Mouse (Mus musculus) embryonic facial prominence, embryonic 14.5 days (tissue): Measurements from ENCODE around the gene Tceal9. TPM values are rescaled to one million over a fixed set of nuclear protein-coding genes. Genes with fewer than 3 reads are reported as not detected.
"Not testable (repeated sequence)": the region's sequence is repeated elsewhere in the genome, so short reads cannot be mapped to it uniquely, and the experiment has no call there.

Experiments
- ATAC-seq: fragments of 200-750 bp; cut with Nextera tagmentation; 2 replicates; pipeline ENCODE4 v1.8.0; 2017; ENCODE audit warnings: low read depth, moderate number of reproducible peaks, moderate TSS enrichment
- DNase-seq: peaks from one replicate; pipeline ENCODE4 v3.0.0-alpha.2; 2015; ENCODE audit warnings: low spot score
- H3K27ac ChIP-seq: fragments of 300-500 bp; sonication (generic); replicated peaks from 2 replicates; pipeline ENCODE4 v1.5.1; 2014; ENCODE audit warnings: low read depth, mild to moderate bottlenecking, low read length, moderate library complexity
- H3K27me3 ChIP-seq: fragments of 300-500 bp; sonication (generic); replicated peaks from 2 replicates; pipeline ENCODE4 v1.6.1; 2014; ENCODE audit warnings: low read length; ENCODE audit not compliant: control insufficient read depth, insufficient read depth
- H3K36me3 ChIP-seq: fragments of 300-500 bp; sonication (generic); 2 replicates; pipeline ENCODE4 v1.6.1; 2014; ENCODE audit warnings: low read length, mixed read lengths; ENCODE audit not compliant: control insufficient read depth, insufficient read depth
- H3K4me1 ChIP-seq: fragments of 300-500 bp; sonication (generic); 2 replicates; pipeline ENCODE4 v1.6.1; 2014; ENCODE audit warnings: antibody characterized with exemption, low read length; ENCODE audit not compliant: control insufficient read depth, insufficient read depth
- H3K4me2 ChIP-seq: fragments of 300-500 bp; sonication (generic); 2 replicates; pipeline ENCODE4 v1.6.1; 2014; ENCODE audit warnings: low read depth, mild to moderate bottlenecking, low read length, moderate library complexity, mixed read lengths
- H3K4me3 ChIP-seq: fragments of 300-500 bp; sonication (generic); 2 replicates; pipeline ENCODE4 v1.5.1; 2014; ENCODE audit warnings: low read depth, mild to moderate bottlenecking, low read length
- H3K9ac ChIP-seq: fragments of 300-500 bp; sonication (generic); 2 replicates; pipeline ENCODE4 v1.6.1; 2014; ENCODE audit warnings: low read depth, mild to moderate bottlenecking, low read length, moderate library complexity, mixed read lengths
- H3K9me3 ChIP-seq: fragments of 300-500 bp; sonication (generic); 2 replicates; pipeline ENCODE4 v1.6.1; 2016; ENCODE audit warnings: low read length; ENCODE audit not compliant: control insufficient read depth
- WGBS: fragments of 180-500 bp; shearing (Covaris S2); extraction: QIAGEN DNeasy Blood & Tissue Kit; methylation state at CpG from one replicate; pipeline ENCODE4 v1.1.7; 2014; 5-methylcytosine and 5-hydroxymethylcytosine counted together
- polyA plus RNA-seq: library from polyadenylated mRNA; unstranded; fragments of >200 nt; fragmentation: Nextera tagmentation; extraction: Ambion mirVana; gene quantifications from 2 replicates; pipeline ENCODE4 v1.2.1, GENCODE M21; 2014

The Tceal9 gene
- 553 and 556 TPM in 2 replicates for polyA plus RNA-seq

DNA sequence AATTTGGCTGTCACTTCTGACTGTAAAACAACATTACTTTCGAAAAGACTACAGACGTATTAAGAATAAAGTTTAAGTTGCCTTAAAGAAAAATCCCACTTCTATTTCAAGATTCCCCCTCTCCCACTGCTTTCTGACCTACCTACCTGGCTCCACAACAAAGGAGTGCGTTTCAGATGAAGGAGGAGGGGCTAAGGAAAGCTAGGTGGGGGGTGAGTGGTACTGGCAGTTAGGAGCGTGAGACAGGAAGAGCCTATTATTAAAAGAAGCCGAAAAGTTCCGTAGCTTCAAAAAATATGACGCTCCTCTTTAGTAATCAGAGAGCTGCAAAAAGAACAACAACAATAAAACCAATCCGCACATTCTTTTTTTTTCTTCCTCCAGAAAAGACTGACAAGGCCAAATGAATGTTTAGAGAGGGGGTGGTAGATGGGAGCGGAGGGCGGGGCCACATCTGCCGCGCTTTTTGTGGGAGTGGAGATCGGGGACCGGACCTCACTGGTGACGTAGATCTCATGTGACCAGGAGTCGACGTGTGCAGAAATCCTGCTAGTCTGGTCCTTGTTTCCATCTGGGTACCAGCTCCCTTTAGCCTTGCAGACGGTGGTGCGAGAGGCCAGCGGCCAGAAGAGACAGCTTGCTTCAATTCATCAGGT is at the start of gene Tceal9:
Gene Tceal9, plus strand, starts transcription at position 506 of the 656 bp plus-strand sequence.
- Histone ChIP-seq H3K9ac (peak within 1 kb of the TSS; percentile 80), H3K4me3 (peak within 1 kb of the TSS; percentile 61), H3K9me3 (no peaks in the 10 kb centered on the region), H3K4me1 (no peaks in the 10 kb centered on the region), H3K27ac (peak within 1 kb of the TSS; percentile 89), H3K27me3 (no peaks in the 10 kb centered on the region; the same call in 1 of the 2 replicates), H3K4me2 (peak within 1 kb of the TSS; percentile 51), H3K36me3 (0 out of 2 replicates have a peak, but pooled peaks cover 5% of the 10 kb centered on the region)
- ATAC-seq: peak; percentile 92
- WGBS: 27% methylated on average over 20 of the region's 20 CpGs
- DNase-seq: peak; percentile 96

DNA sequence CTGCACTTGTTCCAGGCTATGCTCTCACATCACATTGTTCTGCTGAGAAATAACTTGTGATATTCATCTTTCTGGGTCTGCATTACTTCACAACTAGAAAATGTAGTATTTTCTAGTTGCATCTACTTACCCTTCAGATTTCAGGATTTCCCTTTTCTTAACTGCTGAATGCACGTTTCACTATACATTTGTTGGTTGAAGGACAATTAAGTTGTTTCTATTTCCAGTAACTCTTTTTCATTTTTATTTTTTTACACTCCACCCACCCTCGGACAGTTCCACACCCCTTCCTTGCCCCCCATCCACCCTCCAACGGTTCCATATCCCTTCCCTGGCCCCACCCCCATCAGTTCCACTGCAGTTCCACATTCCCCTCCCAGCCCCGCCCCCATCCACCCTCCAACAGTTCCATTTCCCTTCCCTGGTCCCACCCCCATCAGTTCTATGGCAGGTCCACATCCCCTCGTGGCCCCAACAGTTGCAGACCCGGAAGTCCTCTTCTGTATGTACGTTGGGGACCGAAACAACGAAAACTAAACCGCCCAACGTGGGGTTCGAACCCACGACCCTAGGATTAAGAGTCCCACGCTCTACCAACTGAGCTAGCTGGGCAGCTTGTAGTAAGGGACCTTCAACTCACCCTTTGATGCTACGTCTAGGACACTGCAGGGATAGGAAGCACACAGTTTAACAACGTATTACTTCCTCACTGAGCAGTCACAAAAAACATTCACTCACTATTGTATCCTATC is 49.5 kb upstream of the Tceal9 start:
- ATAC-seq (no peak), DNase-seq (no peak)
- no peaks in the 10 kb centered on the region for H3K36me3 ChIP-seq
- H3K27ac ChIP-seq: no peak overlapping the region
- no peak overlapping the region for H3K9ac ChIP-seq
- H3K9me3 ChIP-seq: no peaks in the 10 kb centered on the region
- no peaks in the 10 kb centered on the region for H3K27me3 ChIP-seq
- WGBS: 80% methylated on average over 16 of the region's 16 CpGs
- no peak overlapping the region for H3K4me2 ChIP-seq
- H3K4me3 ChIP-seq: no peak overlapping the region
- no peaks in the 10 kb centered on the region for H3K4me1 ChIP-seq

DNA sequence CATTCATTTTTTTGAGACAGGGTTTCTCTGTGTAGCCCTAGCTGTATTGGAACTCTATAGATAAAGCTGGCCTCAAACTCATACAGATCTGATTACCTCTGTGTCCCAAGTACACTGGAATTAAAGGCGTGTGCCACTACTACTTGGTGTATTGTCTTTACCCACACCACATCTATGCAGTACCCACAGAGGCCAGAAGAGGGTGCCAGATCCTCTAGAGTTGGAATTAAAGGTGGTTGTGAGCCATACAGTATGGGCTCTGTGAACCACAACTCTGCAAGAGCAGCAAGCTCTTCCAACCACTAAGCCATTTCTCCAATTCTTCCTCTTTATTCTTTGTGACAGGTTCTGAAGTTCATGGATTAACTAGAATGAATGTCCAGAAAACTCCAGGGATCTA is 48.0 kb upstream of the Tceal9 start:
- Histone ChIP-seq H3K9ac (no peak overlapping the region), H3K27me3 (no peaks in the 10 kb centered on the region; the same call in 1 of the 2 replicates), H3K9me3 (no peaks in the 10 kb centered on the region), H3K4me3 (no peak overlapping the region), H3K36me3 (no peaks in the 10 kb centered on the region), H3K4me2 (no peak overlapping the region), H3K4me1 (no peaks in the 10 kb centered on the region), H3K27ac (no peak overlapping the region)
- DNase-seq (no peak), ATAC-seq (no peak)
- 45% methylated on average over 1 of the region's 1 CpGs for WGBS

DNA sequence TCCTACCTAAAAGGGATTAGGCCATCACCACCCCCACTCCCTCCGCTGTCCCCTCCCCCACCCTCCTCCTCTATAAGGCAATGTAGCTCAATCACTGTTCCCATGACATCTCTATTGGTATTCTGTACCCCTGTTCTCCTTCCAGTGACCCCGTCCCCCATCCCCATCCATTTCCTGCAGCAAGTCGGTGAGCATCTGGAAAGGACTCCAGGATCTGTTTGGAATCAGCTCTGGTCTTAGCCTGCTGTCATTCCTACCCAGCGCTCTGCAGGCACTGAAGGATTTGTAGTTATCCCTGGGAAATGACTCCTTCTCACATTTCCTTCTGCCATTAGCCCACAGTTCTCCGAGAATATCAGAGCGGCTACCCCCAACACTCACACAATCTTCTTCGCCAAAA is 41.6 kb upstream of the Tceal9 start:
- H3K9ac ChIP-seq: peak overlapping the region; percentile 46; the same call in 1 of the 2 replicates
- 32% methylated on average over 7 of the region's 7 CpGs for WGBS

GRCm38 (mm10) chrX:136203664-136204066 is 41.2 kb upstream of the Tceal9 start, which contains the start of gene Tceal5:
Gene Tceal5, minus strand, starts transcription at chrX:136203876.
- H3K27ac ChIP-seq: 0 out of 2 replicates have a peak within 1 kb of the TSS, but pooled peaks have one; percentile 28
- H3K4me2 ChIP-seq: peak within 1 kb of the TSS; percentile 62
- peak within 1 kb of the TSS; percentile 46 for H3K9ac ChIP-seq
- no peaks in the 10 kb centered on the region for H3K9me3 ChIP-seq
- peak within 1 kb of the TSS; percentile 44 for H3K4me3 ChIP-seq
- ATAC-seq (peak; percentile 78), DNase-seq (peak; percentile 73)
- no peaks in the 10 kb centered on the region for H3K4me1 ChIP-seq
- WGBS: 40% methylated on average over 9 of the region's 9 CpGs
- no peaks in the 10 kb centered on the region for H3K36me3 ChIP-seq
- no peaks in the 10 kb centered on the region; the same call in none of the 2 replicates for H3K27me3 ChIP-seq

More for the DNA sequence above, 41.6 kb upstream of the Tceal9 start:
- no peaks in the 10 kb centered on the region; the same call in none of the 2 replicates for H3K27me3 ChIP-seq
- no peak for DNase-seq
- peak overlapping the region; percentile 44 for H3K4me3 ChIP-seq
- no peaks in the 10 kb centered on the region for H3K4me1 ChIP-seq
- H3K27ac ChIP-seq: 0 out of 2 replicates have a peak overlapping the region, but pooled peaks have one; percentile 28
- no peak for ATAC-seq
- no peaks in the 10 kb centered on the region for H3K9me3 ChIP-seq
- H3K36me3 ChIP-seq: no peaks in the 10 kb centered on the region
- H3K4me2 ChIP-seq: peak overlapping the region; percentile 62

DNA sequence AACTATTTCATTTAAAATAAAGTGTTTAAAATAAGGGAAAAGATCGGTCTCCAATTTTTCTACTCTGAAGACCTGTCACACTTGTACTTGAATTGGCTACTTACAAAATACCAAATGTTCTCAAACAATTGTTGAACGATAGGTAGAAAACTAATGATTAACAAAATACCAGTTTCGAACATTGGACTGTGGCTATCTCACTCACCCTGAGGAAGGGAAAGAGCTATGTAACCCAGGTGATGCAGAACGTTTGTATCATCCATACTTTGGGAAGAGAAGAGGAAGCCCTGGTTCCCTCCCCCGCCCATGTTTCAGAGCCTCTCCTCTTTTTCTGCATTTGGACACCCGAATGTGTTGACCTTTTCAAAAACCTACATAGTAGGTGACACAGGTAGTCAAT is 40.5 kb upstream of the Tceal9 start:
- 78% methylated on average over 6 of the region's 6 CpGs for WGBS
- Histone ChIP-seq H3K36me3 (no peaks in the 10 kb centered on the region), H3K9ac (no peak overlapping the region), H3K4me3 (no peak overlapping the region), H3K9me3 (no peaks in the 10 kb centered on the region), H3K27ac (no peak overlapping the region), H3K4me2 (no peak overlapping the region), H3K27me3 (no peaks in the 10 kb centered on the region; the same call in none of the 2 replicates), H3K4me1 (no peaks in the 10 kb centered on the region)
- ATAC-seq: no peak
- no peak for DNase-seq

GRCm38 (mm10) chrX:136213396-136213795 is 31.5 kb upstream of the Tceal9 start:
- no peak overlapping the region for H3K4me3 ChIP-seq
- ATAC-seq (no peak), DNase-seq (no peak)
- no peak overlapping the region for H3K9ac ChIP-seq
- no peaks in the 10 kb centered on the region for H3K4me1 ChIP-seq
- no peaks in the 10 kb centered on the region for H3K9me3 ChIP-seq
- H3K27me3 ChIP-seq: no peaks in the 10 kb centered on the region
- WGBS: 61% methylated on average over 2 of the region's 2 CpGs
- H3K27ac ChIP-seq: no peak overlapping the region
- H3K4me2 ChIP-seq: no peak overlapping the region
- H3K36me3 ChIP-seq: no peaks in the 10 kb centered on the region

GRCm38 (mm10) chrX:136214729-136215677 is 29.9 kb upstream of the Tceal9 start, which contains the start of the genes Tceal7 and Bex1:
Gene Tceal7, plus strand, starts transcription at chrX:136214779.
Gene Bex1, minus strand, starts transcription at chrX:136215513.
- peak within 1 kb of the TSS; percentile 46 for H3K4me2 ChIP-seq
- H3K36me3 ChIP-seq, H3K9me3 ChIP-seq, H3K4me1 ChIP-seq, DNase-seq, H3K27me3 ChIP-seq, H3K27ac ChIP-seq: not testable (repeated sequence)
- WGBS: 35% methylated on average over 6 of the region's 67 CpGs
- ATAC-seq: peak; percentile 93
- H3K4me3 ChIP-seq: peak within 1 kb of the TSS; percentile 30
- 0 out of 2 replicates have a peak within 1 kb of the TSS, but pooled peaks have one; percentile 1 for H3K9ac ChIP-seq
